Mouse (Mus musculus): ENCODE data around the gene Nkain1.

Gene Nkain1

DNA sequence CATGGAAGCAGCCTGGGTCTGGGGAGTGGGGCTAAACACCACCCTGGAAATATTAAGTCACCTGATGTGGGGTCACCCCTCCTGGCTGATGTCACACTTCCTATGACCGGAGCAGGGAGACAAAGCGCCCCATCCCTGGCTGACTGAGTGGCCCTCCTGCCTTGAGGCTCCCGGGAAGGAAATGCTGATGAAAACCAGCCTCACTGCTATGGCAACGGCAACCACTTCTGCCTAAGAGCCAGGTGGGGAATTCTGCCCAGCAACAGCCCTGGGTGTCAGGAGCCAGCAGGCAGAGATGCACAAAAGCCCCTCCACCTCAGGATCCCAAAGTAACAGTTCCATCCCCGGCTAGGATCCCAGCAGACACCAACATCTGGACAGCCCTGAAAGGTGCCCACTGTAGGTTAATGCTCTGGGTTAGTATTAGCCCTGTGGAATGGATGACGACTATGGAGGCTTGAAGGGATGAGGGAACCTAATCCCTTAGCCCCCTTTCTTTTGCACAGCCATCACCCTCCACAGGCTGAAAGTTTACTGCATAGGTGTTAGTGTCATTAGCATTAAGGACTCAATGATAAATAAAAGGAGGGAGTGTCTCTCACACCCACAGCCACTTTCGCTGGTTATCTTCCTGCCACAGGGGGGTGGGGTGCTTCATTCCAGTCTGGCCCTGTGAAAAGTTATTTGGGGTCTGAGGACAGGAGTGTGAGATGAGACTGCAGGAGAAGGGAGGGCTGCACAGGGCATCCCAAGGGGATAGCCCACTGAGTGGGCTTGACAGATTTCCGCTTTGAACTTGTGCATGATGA is 21.5 kb downstream of the Nkain1 start:
- no peak for DNase-seq (ENCODE audit: low spot score)

DNA sequence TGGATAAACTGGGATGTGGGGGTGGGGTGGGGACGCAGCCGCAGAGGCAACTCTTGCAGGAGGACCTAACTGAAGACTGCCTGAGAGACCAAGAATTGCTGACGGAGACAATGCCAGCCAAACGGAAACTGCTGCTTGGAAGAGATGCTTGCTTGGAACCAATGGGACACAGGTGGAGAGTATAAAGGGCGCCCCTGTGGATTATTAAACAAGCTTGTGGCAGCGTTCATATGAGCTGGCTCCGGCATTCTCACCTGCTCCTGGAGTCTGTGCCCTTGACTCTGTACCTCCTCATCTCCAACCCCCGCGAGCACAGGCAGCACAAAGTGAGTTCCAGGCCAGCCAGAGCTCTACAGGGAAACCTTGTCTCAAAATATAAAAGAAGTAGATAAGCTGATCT is 23.5 kb downstream of the Nkain1 start:
- no peak for DNase-seq (ENCODE audit: low spot score)

DNA sequence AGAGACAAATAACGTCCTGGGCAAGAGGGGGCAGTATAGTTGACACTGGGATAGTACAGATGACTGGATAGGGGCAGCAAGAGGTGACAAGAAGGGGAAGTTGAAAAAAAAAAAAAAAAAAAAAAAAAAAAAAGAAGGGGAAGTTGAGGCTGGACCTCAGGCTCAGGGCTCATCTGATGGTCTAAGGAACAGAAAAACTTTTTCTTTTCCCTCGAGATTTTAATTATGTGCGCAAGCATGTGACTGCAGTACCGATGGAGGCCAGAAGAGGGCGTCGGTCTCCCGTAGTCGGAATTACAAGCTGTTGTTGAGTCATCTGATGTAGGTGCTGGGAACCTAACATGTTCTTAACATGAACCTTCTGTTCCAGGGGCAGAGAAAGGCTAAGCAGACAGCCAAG is 24.8 kb downstream of the Nkain1 start:
- no peak for DNase-seq (ENCODE audit: low spot score)

DNA sequence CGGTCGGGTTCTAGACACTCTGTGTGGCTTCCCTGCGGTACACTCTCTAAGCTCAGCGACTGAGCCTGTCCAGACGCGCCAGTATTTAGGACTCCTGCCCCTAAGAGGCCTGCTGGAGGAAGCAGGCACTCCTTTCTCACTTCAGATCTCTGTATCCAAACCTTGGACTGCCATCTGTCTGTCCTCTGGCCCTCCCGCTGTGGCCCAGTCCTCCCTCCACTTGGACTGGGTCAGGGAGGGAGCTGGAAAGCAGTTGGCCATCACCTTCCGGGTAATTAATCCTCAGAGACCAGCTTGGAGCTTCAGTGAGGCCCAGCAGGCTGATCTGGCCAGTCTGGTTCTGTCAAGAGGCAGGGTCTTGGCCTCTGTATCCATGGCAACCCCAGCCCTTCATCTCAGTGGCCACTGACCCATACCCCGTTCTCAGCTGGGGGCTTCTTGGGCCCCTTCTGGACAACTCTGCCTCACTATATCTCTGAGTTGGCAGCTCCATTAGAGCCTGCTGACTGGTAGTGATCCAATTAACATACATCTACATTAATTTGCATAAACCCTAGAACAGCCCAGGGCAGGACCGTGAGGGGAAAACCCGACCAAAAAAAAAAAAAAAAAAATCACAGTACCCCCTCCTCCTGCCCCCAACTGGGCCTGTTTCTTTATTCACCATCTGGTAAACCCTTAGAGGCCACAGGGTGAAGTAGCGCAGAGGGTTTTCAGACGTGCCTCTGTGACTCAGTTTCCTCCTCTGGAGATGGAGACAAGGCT is 27.0 kb downstream of the Nkain1 start:
- DNase-seq (ENCODE audit: low spot score) = no peak

DNA sequence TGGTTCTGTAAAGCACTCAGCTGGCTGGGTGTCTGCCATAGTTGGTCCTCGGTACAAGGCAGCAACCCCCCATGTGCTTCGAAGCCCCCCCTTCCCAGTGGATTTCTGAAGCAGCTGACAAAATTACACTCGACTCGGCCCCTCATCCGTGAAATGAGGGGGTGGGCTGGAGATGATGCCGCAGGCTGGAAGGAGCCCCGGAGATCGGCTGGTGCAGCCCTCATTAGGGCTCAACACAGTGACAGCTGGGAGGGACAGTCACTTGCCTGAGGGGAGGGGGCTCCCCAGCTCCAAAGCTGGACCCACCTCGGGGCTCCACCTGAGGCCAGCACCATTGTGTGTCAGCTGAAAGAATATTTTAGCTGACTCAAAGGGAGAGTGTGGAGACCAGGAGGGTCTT is 29.6 kb downstream of the Nkain1 start:
- no peak for DNase-seq (ENCODE audit: low spot score)

DNA sequence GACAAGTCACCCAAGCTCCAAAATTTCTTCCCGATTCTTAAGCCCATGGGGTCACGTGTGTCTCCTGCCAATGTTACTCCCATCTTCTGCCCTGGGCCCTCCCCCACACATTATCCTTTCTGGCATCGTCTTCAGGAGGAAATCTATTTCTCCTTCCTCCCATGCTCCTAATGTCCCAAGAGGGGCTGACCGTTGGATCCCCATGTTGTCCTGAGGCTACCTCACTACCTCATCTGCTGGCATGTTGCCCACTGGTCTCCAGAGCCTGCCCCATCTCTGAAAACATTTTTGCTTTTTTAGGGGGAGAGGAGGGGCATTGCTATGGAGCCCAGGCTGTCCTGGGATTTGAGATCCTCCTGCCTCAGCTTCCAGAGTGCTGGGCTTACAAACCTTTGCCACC is 30.9 kb downstream of the Nkain1 start:
- DNase-seq (ENCODE audit: low spot score) = no peak

DNA sequence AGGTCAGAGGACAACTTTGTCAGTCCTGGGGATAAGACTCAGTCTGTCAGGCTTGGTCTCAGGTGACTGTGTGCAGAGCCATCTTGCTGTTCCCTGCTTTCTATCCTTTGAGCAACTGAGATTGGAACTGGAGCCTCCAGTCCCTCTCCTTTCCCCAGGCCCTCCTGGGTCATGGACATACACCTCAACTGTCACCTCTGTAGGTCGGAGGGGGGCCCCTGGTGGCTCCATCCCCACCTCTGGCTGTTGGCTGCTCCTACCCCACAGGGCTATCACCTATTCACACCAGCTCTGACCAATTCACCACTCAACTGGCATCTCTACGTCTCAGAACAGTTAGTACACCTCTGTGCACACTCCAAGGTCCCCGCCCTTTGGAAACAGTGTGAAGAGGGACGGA is 33.1 kb downstream of the Nkain1 start:
- no peak for DNase-seq (ENCODE audit: low spot score)

DNA sequence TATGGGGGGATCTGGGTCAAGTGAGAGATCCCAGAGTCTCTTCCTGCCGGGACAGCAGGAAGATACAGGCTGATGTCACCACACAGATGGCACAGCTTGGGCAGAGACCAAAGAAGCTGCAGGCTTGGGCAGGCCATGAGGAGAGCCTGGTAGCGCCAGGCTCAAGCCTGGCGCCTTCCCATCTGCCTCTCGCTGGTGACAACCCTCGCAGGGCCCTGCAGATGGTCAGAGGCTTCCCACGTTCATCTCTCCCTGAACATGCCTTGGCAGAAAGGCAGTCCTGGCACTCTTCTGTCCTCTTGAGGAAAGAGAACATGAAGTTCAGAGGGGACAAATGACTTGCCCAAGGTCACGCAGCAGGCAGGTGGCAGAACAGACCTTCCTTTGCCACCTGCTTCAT is 34.3 kb downstream of the Nkain1 start:
- DNase-seq (ENCODE audit: low spot score) = no peak

DNA sequence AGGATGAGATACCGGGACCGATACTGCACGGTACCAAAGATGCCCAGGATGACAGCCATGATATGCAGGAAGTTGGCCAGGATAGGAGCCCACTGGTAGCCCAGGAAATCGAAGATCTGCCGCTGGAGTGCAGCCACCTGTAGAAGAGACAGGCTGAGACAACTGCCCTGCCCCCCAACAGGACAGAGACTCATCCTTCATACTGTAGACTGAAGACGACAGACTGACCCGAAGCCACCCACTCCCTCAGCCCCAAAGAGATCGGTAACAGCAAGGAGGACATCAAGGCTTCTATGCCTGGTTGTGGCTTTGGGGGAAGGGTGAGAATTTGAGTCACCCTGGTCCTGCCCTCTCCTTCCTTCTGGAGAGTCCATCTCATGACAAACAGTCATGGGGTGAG is 34.9 kb downstream of the Nkain1 start:
- no peak for DNase-seq (ENCODE audit: low spot score)

DNA sequence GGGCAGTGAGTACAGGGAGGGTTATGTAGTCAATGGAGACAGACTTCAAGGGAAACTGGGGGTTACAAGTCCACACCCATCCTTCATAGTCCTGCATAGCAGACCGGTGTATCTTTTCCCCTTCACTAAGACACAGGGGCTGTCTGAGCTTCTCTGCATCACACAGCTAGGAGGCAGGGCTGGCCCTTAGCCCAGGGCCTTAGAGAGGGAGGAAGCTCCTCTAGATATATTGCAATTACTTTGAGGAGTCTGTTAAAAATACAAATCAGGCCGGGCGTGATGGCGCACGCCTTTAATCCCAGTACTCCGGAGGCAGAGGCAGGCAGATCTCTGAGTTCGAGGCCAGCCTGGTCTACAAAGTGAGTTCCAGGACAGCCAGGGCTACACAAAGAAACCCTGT is 36.6 kb downstream of the Nkain1 start:
- no peak for DNase-seq (ENCODE audit: low spot score)

DNA sequence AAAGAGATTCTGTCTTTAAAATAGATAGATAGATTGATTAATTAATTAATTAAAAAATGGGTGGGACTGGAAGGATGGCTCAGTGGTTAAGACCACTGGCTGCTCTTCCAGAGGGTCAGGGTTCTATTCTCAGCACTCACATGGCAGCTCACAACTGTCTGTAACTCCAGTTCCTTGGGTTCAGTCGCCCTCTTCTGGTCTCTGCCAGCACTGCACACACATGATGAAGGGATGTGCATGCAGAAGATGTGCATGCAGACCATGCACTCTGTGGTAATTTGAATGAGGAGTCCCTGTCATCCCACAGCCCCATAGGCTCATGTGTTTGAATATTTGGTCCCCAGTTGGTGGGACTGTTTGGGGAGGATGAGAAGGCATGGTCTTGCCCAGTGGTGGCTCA is 38.2 kb downstream of the Nkain1 start:
- DNase-seq (ENCODE audit: low spot score) = no peak

DNA sequence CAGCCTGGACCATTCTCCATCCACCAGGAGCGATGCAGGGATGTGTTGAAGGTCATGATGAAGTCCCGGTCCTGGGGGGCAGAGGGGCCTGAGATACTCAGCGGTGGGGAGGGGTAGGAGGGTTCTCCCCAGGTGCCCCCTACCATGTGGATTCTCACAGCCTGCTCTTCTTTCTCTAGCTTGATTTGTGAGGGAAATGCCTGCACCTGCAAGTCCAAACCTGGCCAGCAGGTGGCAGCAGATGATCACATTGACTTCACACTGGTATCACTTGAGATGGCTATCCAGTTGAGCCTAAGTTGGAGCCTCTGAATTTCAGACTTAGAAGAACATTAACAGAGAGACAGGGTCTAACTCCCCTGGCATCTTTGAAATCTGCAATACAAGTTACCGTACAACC is 40.0 kb downstream of the Nkain1 start:
- peak; percentile 69 for DNase-seq (ENCODE audit: low spot score)

DNA sequence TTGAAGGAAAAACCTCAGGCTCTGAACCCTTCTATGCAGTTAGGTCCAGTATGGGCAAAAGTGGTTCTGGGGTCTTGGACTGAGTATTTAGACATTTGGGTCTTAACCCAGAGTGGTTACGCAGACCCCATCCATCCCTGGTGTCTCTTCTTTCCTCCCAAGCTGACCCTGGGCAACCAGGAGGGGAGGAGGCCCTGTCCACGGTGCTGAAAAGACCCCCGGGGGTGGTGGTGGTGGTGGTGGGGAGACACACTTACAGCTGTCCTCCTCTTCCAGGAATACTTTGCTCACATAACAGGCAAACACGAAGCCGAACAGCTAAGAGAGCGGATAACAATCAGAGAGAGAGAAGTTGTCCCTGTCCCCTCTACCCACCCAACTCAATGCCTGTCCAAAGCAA is 41.6 kb downstream of the Nkain1 start:
- no peak for DNase-seq (ENCODE audit: low spot score)

DNA sequence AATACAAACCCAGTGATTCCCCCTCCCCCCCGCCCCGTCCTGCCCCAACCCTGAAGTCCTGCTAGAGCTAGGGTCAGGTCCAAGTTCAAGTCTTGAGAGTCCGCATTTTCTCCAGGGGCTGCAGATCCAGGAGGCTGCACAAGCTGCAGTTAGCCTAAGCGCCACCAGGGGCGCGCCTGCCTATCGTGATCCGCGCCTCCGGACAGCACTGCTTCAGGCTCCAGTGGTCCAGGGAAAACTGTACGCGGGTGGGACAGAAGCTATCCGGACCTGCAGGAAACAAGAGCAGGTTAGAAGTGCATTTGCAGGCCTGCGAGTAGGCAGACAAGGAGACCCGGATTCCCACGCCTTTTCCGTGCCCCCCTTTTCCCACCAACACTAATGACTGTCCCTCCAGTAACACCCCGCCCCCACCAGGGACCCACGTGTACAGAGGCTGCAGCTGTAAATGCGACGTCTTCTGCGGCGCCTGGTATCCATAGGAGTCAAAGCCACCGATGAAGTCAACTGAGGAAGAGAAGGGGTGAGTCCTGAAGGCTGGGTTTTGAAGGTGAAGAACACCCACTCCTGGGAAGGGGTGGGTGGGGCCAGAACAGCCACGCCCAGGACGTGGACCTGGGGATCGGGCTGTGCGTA is 42.2 kb downstream of the Nkain1 start:
- DNase-seq (ENCODE audit: low spot score) = peak; percentile 46

DNA sequence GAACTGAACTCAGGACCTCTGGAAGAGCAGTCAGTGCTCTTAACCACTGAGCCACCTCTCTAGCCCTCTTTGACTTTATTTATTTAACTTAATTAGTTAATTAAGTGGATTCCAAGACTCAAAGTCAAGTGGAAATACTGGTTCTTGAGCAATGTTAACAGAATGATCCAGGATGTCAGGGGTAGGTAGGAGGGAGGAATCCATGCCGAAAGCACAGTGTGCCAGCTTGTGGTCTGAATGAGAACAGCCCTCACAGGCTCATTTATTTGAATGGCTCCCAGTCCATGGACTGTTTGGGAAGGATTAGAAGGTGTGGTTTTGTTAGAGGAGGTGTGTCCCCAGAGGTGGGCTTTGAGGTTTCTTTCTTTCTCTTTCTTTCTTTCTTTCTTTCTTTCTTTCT is 46.2 kb downstream of the Nkain1 start:
- no peak for DNase-seq (ENCODE audit: low spot score)

DNA sequence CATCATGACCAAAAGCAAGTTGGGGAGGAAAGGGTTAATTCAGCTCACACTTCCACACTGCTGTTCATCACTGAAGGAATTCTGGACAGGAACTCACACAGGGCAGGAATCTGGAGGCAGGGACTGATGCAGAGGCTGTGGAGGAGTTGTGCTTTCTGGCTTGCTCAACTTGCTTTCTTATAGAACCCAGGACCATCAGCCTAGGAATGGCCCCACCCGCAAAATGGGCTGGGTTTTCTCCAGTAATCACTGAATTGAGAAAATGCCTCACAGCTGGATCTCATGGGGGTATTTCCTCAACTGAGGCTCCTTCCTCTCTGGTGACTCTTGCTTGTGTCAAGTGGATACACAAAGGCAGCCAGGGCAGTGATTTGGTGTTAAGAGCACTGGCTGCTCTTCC is 48.9 kb downstream of the Nkain1 start:
- DNase-seq (ENCODE audit: low spot score) = no peak

DNA sequence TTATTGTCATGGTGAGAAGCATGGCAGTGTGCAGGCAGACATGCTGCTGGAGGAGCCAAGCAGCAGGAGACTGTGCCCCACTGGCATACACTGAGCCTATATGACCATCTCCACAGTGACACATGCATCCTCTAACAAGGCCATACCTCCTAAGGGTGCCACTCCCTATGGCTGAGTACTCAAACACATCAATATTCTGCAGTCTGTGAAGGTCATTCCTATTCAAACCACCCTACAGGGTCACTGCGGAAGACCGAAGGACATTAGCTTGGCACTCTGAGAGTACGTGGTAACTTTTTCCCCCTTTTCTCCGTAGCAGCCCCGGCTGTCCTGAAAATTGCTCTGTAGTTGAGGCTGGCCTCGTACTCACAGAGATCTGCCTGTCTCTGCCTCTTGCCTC is 52.5 kb downstream of the Nkain1 start:
- DNase-seq (ENCODE audit: low spot score) = no peak

DNA sequence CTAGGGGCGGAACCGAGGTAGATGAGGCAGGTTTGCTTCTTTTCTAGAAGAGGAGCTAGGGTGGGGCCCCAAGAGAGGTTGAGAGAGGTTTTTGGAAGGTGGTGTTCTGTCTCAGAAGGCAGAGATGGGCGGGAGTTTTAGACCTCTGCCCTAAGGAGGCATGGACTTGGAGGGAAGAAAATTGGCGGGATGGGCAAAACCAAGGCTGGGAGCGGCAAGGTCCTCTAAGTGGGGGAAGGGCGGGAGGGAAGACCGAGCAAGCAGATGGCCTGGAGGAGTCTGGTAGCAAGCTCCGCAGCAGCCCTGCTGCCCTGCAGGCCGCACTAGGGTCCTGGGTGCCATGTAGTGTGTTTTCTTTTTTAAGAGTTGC is 53.5 kb downstream of the Nkain1 start:
- no peak for DNase-seq (ENCODE audit: low spot score)

DNA sequence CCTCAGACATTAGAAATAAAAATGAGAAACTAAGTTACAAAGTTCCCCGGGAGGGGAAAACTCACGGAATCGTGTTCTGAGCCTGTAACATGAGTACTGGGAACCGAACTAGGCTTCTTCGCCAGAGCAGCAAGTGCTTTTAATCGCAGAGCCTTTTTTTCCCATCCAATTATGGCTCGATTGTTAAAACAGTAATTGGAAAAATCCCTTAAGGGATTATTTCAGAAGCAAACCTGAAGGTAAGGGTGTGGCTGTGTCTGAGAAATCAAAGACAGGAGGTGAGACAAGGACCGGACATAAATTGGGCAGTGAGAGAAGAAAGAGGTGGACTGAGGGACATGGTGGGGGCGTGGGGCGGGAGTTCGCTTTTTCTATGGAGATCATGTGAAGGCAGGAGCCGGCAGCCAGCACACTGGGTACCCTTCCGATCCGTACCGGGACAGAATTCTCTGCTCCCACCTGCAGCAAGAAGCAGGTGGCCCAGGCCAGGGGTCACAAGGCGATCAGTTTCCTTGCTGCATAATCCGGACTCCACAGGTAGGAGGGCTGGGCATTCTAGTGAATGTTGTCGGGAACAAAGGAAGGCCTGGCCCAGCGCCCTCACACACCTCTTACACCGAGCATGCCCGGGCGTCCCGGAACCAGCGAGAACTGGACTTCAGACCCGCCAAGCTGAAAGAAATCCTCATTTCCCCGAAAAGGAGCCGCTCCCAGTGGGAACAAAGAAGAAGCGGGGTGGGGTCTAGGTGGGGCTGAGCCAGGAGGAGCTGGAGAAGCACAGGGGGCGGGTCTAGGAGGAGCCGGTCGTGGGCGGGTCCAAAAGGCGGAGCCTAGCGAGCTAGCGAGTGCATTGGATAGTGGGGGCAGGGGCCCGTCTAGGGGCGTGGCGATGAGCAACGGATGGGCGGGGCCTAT is 54.1 kb downstream of the Nkain1 start:
- peak; percentile 92 for DNase-seq (ENCODE audit: low spot score)

DNA sequence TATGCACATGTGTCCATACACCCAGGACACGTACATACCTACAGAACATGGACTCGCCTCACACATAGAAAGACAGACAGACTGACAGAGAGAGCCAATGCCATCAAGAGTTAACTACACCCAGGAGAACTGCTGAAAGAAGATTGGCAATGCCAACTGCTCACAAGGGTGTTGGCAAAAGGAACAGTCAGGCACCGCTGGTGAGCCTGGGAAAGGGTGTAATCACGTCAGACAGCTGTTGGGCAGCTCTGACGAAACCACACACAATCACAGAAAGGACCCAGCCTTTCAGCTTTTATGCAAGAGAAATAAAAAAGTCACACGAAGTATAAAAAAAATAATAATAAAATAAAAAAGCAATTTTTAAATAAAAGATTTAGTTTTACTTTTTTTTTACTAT is 57.5 kb downstream of the Nkain1 start:
- DNase-seq (ENCODE audit: low spot score) = no peak
